Mouse (Mus musculus): ENCODE data around the gene Klhl42. TPM values are rescaled to one million over a fixed set of nuclear protein-coding genes. Genes with fewer than 3 reads are reported as not detected.

Gene Klhl42
- polyA plus RNA-seq, 1 experiment = 22.7 TPM

GRCm38 (mm10) chr6:147052440-147052839, 38.7 kb upstream of the Klhl42 start:
- Histone ChIP-seq H3K36me3 (ENCODE audit: control insufficient read depth, insufficient read depth, low read length, poor library complexity, severe bottlenecking) (peaks cover 33% of the 10 kb centered on the region), H3K9me3 (replicated peaks; ENCODE audit: control insufficient read depth, insufficient read depth, low read length, poor library complexity, severe bottlenecking) (no peaks in the 10 kb centered on the region), H3K4me1 (ENCODE audit: control insufficient read depth, insufficient read depth, low read length) (peaks cover 1% of the 10 kb centered on the region), H3K9ac (ENCODE audit: low read depth, poor library complexity, severe bottlenecking) (no peak overlapping the region), H3K27ac (ENCODE audit: insufficient read depth, low read length) (no peak overlapping the region), H3K4me3 (ENCODE audit: low read depth, low read length) (no peak overlapping the region), H3K27me3 (ENCODE audit: control insufficient read depth, insufficient read depth, low read length, poor library complexity, severe bottlenecking) (no peaks in the 10 kb centered on the region)
- TF ChIP-seq CTCF (IDR thresholded peaks at IDR 0.05; ENCODE audit: low read depth, low read length) (no peak), EP300 (IDR thresholded peaks at IDR 0.05; ENCODE audit: insufficient read depth, low read depth, low read length) (no peak), POLR2A (IDR thresholded peaks at IDR 0.05; ENCODE audit: insufficient read depth, low read length) (no peak)

GRCm38 (mm10) chr6:147053785-147054646, 37.2 kb upstream of the Klhl42 start:
- Histone ChIP-seq H3K9ac (ENCODE audit: low read depth, poor library complexity, severe bottlenecking) (no peak overlapping the region), H3K27ac (ENCODE audit: insufficient read depth, low read length) (no peak overlapping the region), H3K9me3 (replicated peaks; ENCODE audit: control insufficient read depth, insufficient read depth, low read length, poor library complexity, severe bottlenecking) (no peaks in the 10 kb centered on the region), H3K27me3 (ENCODE audit: control insufficient read depth, insufficient read depth, low read length, poor library complexity, severe bottlenecking) (no peaks in the 10 kb centered on the region), H3K4me1 (ENCODE audit: control insufficient read depth, insufficient read depth, low read length) (peaks cover 1% of the 10 kb centered on the region), H3K4me3 (ENCODE audit: low read depth, low read length) (no peak overlapping the region), H3K36me3 (ENCODE audit: control insufficient read depth, insufficient read depth, low read length, poor library complexity, severe bottlenecking) (peaks cover 25% of the 10 kb centered on the region)
- TF ChIP-seq CTCF (IDR thresholded peaks at IDR 0.05; ENCODE audit: low read depth, low read length) (no peak), POLR2A (IDR thresholded peaks at IDR 0.05; ENCODE audit: insufficient read depth, low read length) (no peak), EP300 (IDR thresholded peaks at IDR 0.05; ENCODE audit: insufficient read depth, low read depth, low read length) (no peak)

GRCm38 (mm10) chr6:147055374-147055977, 35.7 kb upstream of the Klhl42 start:
- TF ChIP-seq CTCF (IDR thresholded peaks at IDR 0.05; ENCODE audit: low read depth, low read length) (no peak), EP300 (IDR thresholded peaks at IDR 0.05; ENCODE audit: insufficient read depth, low read depth, low read length) (no peak), POLR2A (IDR thresholded peaks at IDR 0.05; ENCODE audit: insufficient read depth, low read length) (no peak)
- no peak overlapping the region for H3K4me3 ChIP-seq (ENCODE audit: low read depth, low read length)
- H3K4me1 ChIP-seq (ENCODE audit: control insufficient read depth, insufficient read depth, low read length) = peaks cover 3% of the 10 kb centered on the region
- H3K27ac ChIP-seq (ENCODE audit: insufficient read depth, low read length) = 0 out of 2 replicates have a peak overlapping the region, but pooled peaks have one; percentile 19
- H3K27me3 ChIP-seq (ENCODE audit: control insufficient read depth, insufficient read depth, low read length, poor library complexity, severe bottlenecking) = no peaks in the 10 kb centered on the region
- H3K36me3 ChIP-seq (ENCODE audit: control insufficient read depth, insufficient read depth, low read length, poor library complexity, severe bottlenecking) = peaks cover 13% of the 10 kb centered on the region
- no peaks in the 10 kb centered on the region for H3K9me3 ChIP-seq (replicated peaks; ENCODE audit: control insufficient read depth, insufficient read depth, low read length, poor library complexity, severe bottlenecking)
- no peak overlapping the region for H3K9ac ChIP-seq (ENCODE audit: low read depth, poor library complexity, severe bottlenecking)

- Histone ChIP-seq H3K4me1 (ENCODE audit: control insufficient read depth, insufficient read depth, low read length) (peaks cover 3% of the 10 kb centered on the region), H3K4me3 (ENCODE audit: low read depth, low read length) (no peak overlapping the region), H3K27me3 (ENCODE audit: control insufficient read depth, insufficient read depth, low read length, poor library complexity, severe bottlenecking) (no peaks in the 10 kb centered on the region), H3K36me3 (ENCODE audit: control insufficient read depth, insufficient read depth, low read length, poor library complexity, severe bottlenecking) (peaks cover 14% of the 10 kb centered on the region), H3K9ac (ENCODE audit: low read depth, poor library complexity, severe bottlenecking) (no peak overlapping the region), H3K27ac (ENCODE audit: insufficient read depth, low read length) (no peak overlapping the region), H3K9me3 (replicated peaks; ENCODE audit: control insufficient read depth, insufficient read depth, low read length, poor library complexity, severe bottlenecking) (no peaks in the 10 kb centered on the region)
- TF ChIP-seq EP300 (IDR thresholded peaks at IDR 0.05; ENCODE audit: insufficient read depth, low read depth, low read length) = no peak
- TF ChIP-seq CTCF (IDR thresholded peaks at IDR 0.05; ENCODE audit: low read depth, low read length) = peak; percentile 32
- no peak for TF ChIP-seq POLR2A (IDR thresholded peaks at IDR 0.05; ENCODE audit: insufficient read depth, low read length)
Observed at GRCm38 (mm10) chr6:147059326-147059725, 31.9 kb upstream of the Klhl42 start.

GRCm38 (mm10) chr6:147061630-147062029, 29.5 kb upstream of the Klhl42 start:
- no peak overlapping the region for H3K27ac ChIP-seq (ENCODE audit: insufficient read depth, low read length)
- no peak overlapping the region for H3K9ac ChIP-seq (ENCODE audit: low read depth, poor library complexity, severe bottlenecking)
- no peak overlapping the region for H3K4me3 ChIP-seq (ENCODE audit: low read depth, low read length)
- peaks cover 1% of the 10 kb centered on the region for H3K4me1 ChIP-seq (ENCODE audit: control insufficient read depth, insufficient read depth, low read length)
- H3K9me3 ChIP-seq (replicated peaks; ENCODE audit: control insufficient read depth, insufficient read depth, low read length, poor library complexity, severe bottlenecking) = no peaks in the 10 kb centered on the region
- TF ChIP-seq CTCF (IDR thresholded peaks at IDR 0.05; ENCODE audit: low read depth, low read length) = no peak
- no peak for TF ChIP-seq EP300 (IDR thresholded peaks at IDR 0.05; ENCODE audit: insufficient read depth, low read depth, low read length)
- TF ChIP-seq POLR2A (IDR thresholded peaks at IDR 0.05; ENCODE audit: insufficient read depth, low read length) = no peak
- H3K36me3 ChIP-seq (ENCODE audit: control insufficient read depth, insufficient read depth, low read length, poor library complexity, severe bottlenecking) = peaks cover 10% of the 10 kb centered on the region
- no peaks in the 10 kb centered on the region for H3K27me3 ChIP-seq (ENCODE audit: control insufficient read depth, insufficient read depth, low read length, poor library complexity, severe bottlenecking)

- TF ChIP-seq POLR2A (IDR thresholded peaks at IDR 0.05; ENCODE audit: insufficient read depth, low read length) (no peak), CTCF (IDR thresholded peaks at IDR 0.05; ENCODE audit: low read depth, low read length) (no peak), EP300 (IDR thresholded peaks at IDR 0.05; ENCODE audit: insufficient read depth, low read depth, low read length) (no peak)
- Histone ChIP-seq H3K27me3 (ENCODE audit: control insufficient read depth, insufficient read depth, low read length, poor library complexity, severe bottlenecking) (no peaks in the 10 kb centered on the region), H3K4me1 (ENCODE audit: control insufficient read depth, insufficient read depth, low read length) (peaks cover 1% of the 10 kb centered on the region), H3K36me3 (ENCODE audit: control insufficient read depth, insufficient read depth, low read length, poor library complexity, severe bottlenecking) (peaks cover 10% of the 10 kb centered on the region), H3K27ac (ENCODE audit: insufficient read depth, low read length) (no peak overlapping the region), H3K9me3 (replicated peaks; ENCODE audit: control insufficient read depth, insufficient read depth, low read length, poor library complexity, severe bottlenecking) (no peaks in the 10 kb centered on the region), H3K9ac (ENCODE audit: low read depth, poor library complexity, severe bottlenecking) (no peak overlapping the region), H3K4me3 (ENCODE audit: low read depth, low read length) (no peak overlapping the region)
Observed at GRCm38 (mm10) chr6:147062034-147062433, 29.1 kb upstream of the Klhl42 start.

Measured in ES-Bruce4 (cell line).